Mouse (Mus musculus) embryo, embryonic 11 days (tissue): Measurements from ENCODE around the gene Pacrg.
A peak's percentile ranks its signal among the peaks of the same experiment; 100 is the strongest.

Experiments
- DNase-seq: peaks from one replicate; pipeline ENCODE4 v3.0.0-alpha.2; 2015

Pacrg gene

GRCm38 (mm10) chr17:10483945-10484546 is 356.1 kb downstream of the Pacrg start:
- peak; percentile 18 for DNase-seq

GRCm38 (mm10) chr17:10481081-10481480 is 359.0 kb downstream of the Pacrg start:
- DNase-seq, result no peak

- DNase-seq, result peak; percentile 64
Observed at GRCm38 (mm10) chr17:10479020-10479707, 360.9 kb downstream of the Pacrg start.

GRCm38 (mm10) chr17:10478377-10478776 is 361.7 kb downstream of the Pacrg start:
- no peak for DNase-seq

GRCm38 (mm10) chr17:10476807-10477206 is 363.3 kb downstream of the Pacrg start:
- no peak for DNase-seq

GRCm38 (mm10) chr17:10474972-10475371 is 365.1 kb downstream of the Pacrg start:
- no peak for DNase-seq

- no peak for DNase-seq
Observed at GRCm38 (mm10) chr17:10473826-10474384, 366.2 kb downstream of the Pacrg start.

- no peak for DNase-seq
Observed at GRCm38 (mm10) chr17:10473175-10473574, 366.9 kb downstream of the Pacrg start.

- no peak for DNase-seq
Observed at GRCm38 (mm10) chr17:10469874-10470568, 370.1 kb downstream of the Pacrg start.

- no peak for DNase-seq
Observed at GRCm38 (mm10) chr17:10467102-10467501, 373.0 kb downstream of the Pacrg start.

- no peak for DNase-seq
Observed at GRCm38 (mm10) chr17:10465467-10465866, 374.6 kb downstream of the Pacrg start.

- DNase-seq, result no peak
Observed at GRCm38 (mm10) chr17:10464700-10465099, 375.4 kb downstream of the Pacrg start.

- no peak for DNase-seq
Observed at GRCm38 (mm10) chr17:10463626-10464025, 376.5 kb downstream of the Pacrg start.

GRCm38 (mm10) chr17:10460916-10461315 is 379.2 kb downstream of the Pacrg start:
- no peak for DNase-seq

GRCm38 (mm10) chr17:10458743-10459142 is 381.4 kb downstream of the Pacrg start:
- DNase-seq, result no peak

- DNase-seq, result no peak
Observed at GRCm38 (mm10) chr17:10456409-10456808, 383.7 kb downstream of the Pacrg start.

GRCm38 (mm10) chr17:10455961-10456360 is 384.1 kb downstream of the Pacrg start:
- DNase-seq, result no peak

GRCm38 (mm10) chr17:10454406-10454805 is 385.7 kb downstream of the Pacrg start:
- no peak for DNase-seq

GRCm38 (mm10) chr17:10452801-10453200 is 387.3 kb downstream of the Pacrg start:
- no peak for DNase-seq

- DNase-seq, result no peak
Observed at GRCm38 (mm10) chr17:10451306-10452077, 388.6 kb downstream of the Pacrg start.

GRCm38 (mm10) chr17:10449800-10450299 is 390.3 kb downstream of the Pacrg start:
- peak; percentile 27 for DNase-seq

GRCm38 (mm10) chr17:10448417-10448816 is 391.7 kb downstream of the Pacrg start:
- no peak for DNase-seq
